In the genomic region with DNA sequence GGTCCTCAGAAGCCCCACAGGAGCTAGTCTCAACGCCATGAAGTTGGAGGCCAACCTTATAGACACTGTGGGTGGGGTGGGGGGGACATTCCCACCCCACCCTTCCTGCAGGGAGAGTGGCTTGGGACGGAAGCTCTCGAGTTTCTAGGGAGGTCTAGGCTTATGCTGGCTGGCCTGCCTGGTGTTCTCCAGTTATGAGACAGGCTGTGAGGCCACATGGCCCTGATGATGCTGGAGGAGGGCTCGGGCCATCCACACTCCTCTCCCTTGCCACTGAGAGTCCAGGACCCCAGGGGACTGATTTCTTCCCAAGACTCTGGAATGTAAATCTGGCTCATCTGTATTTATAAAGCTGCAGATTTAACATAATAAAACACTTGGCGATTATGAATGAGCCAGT, we compare ENCODE assay signal across 13 mouse cellular contexts.
"Had no signal": no experiment of that assay in that cellular context is flagged by ENCODE, and none has a peak within 500 bp of the region (broad histone marks: within the 10 kb centered on the region; RNA-seq: fewer than 3 reads in every experiment).

No protein-coding gene starts in this region.

- H3K9me3 ChIP-seq: liver, embryonic 13.5 days; lung, embryonic 15.5 days; megakaryocyte, embryonic 14.5 days; midbrain, embryonic 15.5 days; neural tube, embryonic 12.5 days had no signal

- H3K36me3 ChIP-seq: liver, embryonic 13.5 days; lung, embryonic 15.5 days; midbrain, embryonic 15.5 days had no signal

- ATAC-seq: liver, postnatal 0 days; midbrain, embryonic 15.5 days had no signal

- H3K9ac ChIP-seq: liver, embryonic 13.5 days; liver, postnatal 0 days; lung, embryonic 15.5 days; midbrain, embryonic 15.5 days; neural tube, embryonic 12.5 days had no signal

- H3K4me1 ChIP-seq: lung, embryonic 15.5 days; neural tube, embryonic 12.5 days had no signal

- DNase-seq: kidney, postnatal 10 days; kidney, postnatal 4 days; liver; liver, embryonic 13.5 days; liver, postnatal 0 days; thymus, postnatal 4 days had no signal

- H3K4me3 ChIP-seq: left cerebral cortex, adult 2 months; liver, embryonic 13.5 days; lung, embryonic 15.5 days; megakaryocyte, embryonic 14.5 days; midbrain, embryonic 15.5 days; neural tube, embryonic 12.5 days had no signal

- H3K4me2 ChIP-seq: liver, embryonic 13.5 days; lung, embryonic 15.5 days; midbrain, embryonic 11.5 days; midbrain, embryonic 15.5 days; neural tube, embryonic 12.5 days had no signal

- H3K27me3 ChIP-seq: liver, embryonic 13.5 days; lung, embryonic 15.5 days; megakaryocyte, embryonic 14.5 days; midbrain, embryonic 15.5 days; neural tube, embryonic 12.5 days had no signal

- H3K27ac ChIP-seq: left cerebral cortex, adult 2 months; liver, embryonic 13.5 days; lung, embryonic 15.5 days; macrophage; midbrain, embryonic 15.5 days; neural tube, embryonic 12.5 days had no signal
